Mouse (Mus musculus) stomach, postnatal 0 days (tissue): ENCODE measurements around the gene Il34. TPM values are rescaled to one million over a fixed set of nuclear protein-coding genes. Genes with fewer than 3 reads are reported as not detected.

Source experiments
- ATAC-seq: fragments of 200-750 bp; cut with Nextera tagmentation; 2 replicates; pipeline ENCODE4 v1.8.0; 2017; ENCODE audit not compliant: low FRiP score, low TSS enrichment
- DNase-seq: peaks from one replicate; pipeline ENCODE4 v3.0.0-alpha.2; 2016; ENCODE audit warnings: low spot score
- H3K27ac ChIP-seq: fragments of 300-500 bp; sonication (generic); replicated peaks from 2 replicates; pipeline ENCODE4 v1.5.1; 2014; ENCODE audit warnings: mild to moderate bottlenecking, control low read depth
- H3K27me3 ChIP-seq: fragments of 300-500 bp; sonication (generic); 2 replicates; pipeline ENCODE4 v1.6.1; 2014; ENCODE audit warnings: low read length; ENCODE audit not compliant: control insufficient read depth, insufficient read depth
- H3K36me3 ChIP-seq: fragments of 300-500 bp; sonication (generic); 2 replicates; pipeline ENCODE4 v1.6.1; 2014; ENCODE audit warnings: low read length, mixed read lengths; ENCODE audit not compliant: control insufficient read depth, insufficient read depth
- H3K4me1 ChIP-seq: fragments of 300-500 bp; sonication (generic); replicated peaks from 2 replicates; pipeline ENCODE4 v1.6.1; 2014; ENCODE audit warnings: antibody characterized with exemption; ENCODE audit not compliant: control insufficient read depth, insufficient read depth
- H3K4me2 ChIP-seq: fragments of 300-500 bp; sonication (generic); replicated peaks from 2 replicates; pipeline ENCODE4 v1.6.1; 2014; ENCODE audit warnings: low read depth, mild to moderate bottlenecking, control low read depth, moderate library complexity
- H3K4me3 ChIP-seq: fragments of 300-500 bp; sonication (generic); 2 replicates; pipeline ENCODE4 v1.5.1; 2014; ENCODE audit warnings: low read depth, low read length, control low read depth
- H3K9ac ChIP-seq: fragments of 300-500 bp; sonication (generic); 2 replicates; pipeline ENCODE4 v1.6.1; 2014; ENCODE audit warnings: mild to moderate bottlenecking, low read length, control low read depth, mixed read lengths
- H3K9me3 ChIP-seq: fragments of 300-500 bp; sonication (generic); 2 replicates; pipeline ENCODE4 v1.6.1; 2016; ENCODE audit warnings: low read length; ENCODE audit not compliant: control insufficient read depth
- CTCF ChIP-seq: IDR thresholded peaks from 2 replicates; pipeline ENCODE4 v1.5.1; 2016; ENCODE audit warnings: antibody characterized with exemption, low read depth, mild to moderate bottlenecking, moderate library complexity
- EP300 ChIP-seq: optimal IDR thresholded peaks from 2 replicates; pipeline ENCODE3; 2016; ENCODE audit warnings: antibody characterized with exemption
- WGBS: fragments of 180-500 bp; shearing (Covaris S2); extraction: QIAGEN DNeasy Blood & Tissue Kit; methylation state at CpG from one replicate; pipeline ENCODE4 v1.1.7; 2014; 5-methylcytosine and 5-hydroxymethylcytosine counted together
- polyA plus RNA-seq: library from polyadenylated mRNA; unstranded; fragments of >200 nt; fragmentation: Nextera tagmentation; extraction: Ambion mirVana; gene quantifications from 2 replicates; pipeline ENCODE4 v1.2.1, GENCODE M21; 2015

The Il34 gene
- polyA plus RNA-seq, 1 experiment from 2014 or later: 6.4 TPM

- Histone ChIP-seq H3K4me2 (no peak overlapping the region), H3K36me3 (no peaks in the 10 kb centered on the region), H3K9ac (0 out of 2 replicates have a peak overlapping the region, but pooled peaks have one; percentile 2), H3K9me3 (no peaks in the 10 kb centered on the region), H3K27me3 (no peaks in the 10 kb centered on the region), H3K4me3 (no peak overlapping the region), H3K27ac (peak overlapping the region; percentile 94), H3K4me1 (peaks cover 6% of the 10 kb centered on the region)
- WGBS: 38% methylated on average over 11 of the region's 12 CpGs
- TF ChIP-seq EP300: no peak
- TF ChIP-seq CTCF: no peak
- ATAC-seq (peak; percentile 10; the same call in 1 of the 2 replicates), DNase-seq (peak; percentile 42)
Measured at GRCm38 (mm10) chr8:110718969-110719670, 86.6 kb downstream of the Il34 start.

GRCm38 (mm10) chr8:110718209-110718968 lies 87.3 kb downstream of the Il34 start:
- WGBS: 77% methylated on average over 8 of the region's 8 CpGs
- Histone ChIP-seq H3K27ac (peak overlapping the region; percentile 94), H3K36me3 (no peaks in the 10 kb centered on the region), H3K4me3 (no peak overlapping the region), H3K4me1 (peaks cover 6% of the 10 kb centered on the region), H3K9me3 (no peaks in the 10 kb centered on the region), H3K27me3 (no peaks in the 10 kb centered on the region), H3K4me2 (no peak overlapping the region), H3K9ac (no peak overlapping the region)
- TF ChIP-seq EP300 (no peak), CTCF (no peak)
- ATAC-seq (no peak), DNase-seq (no peak)

- Histone ChIP-seq H3K4me1 (peaks cover 6% of the 10 kb centered on the region), H3K36me3 (no peaks in the 10 kb centered on the region)
Measured at GRCm38 (mm10) chr8:110717131-110717530, 88.6 kb downstream of the Il34 start.

GRCm38 (mm10) chr8:110716075-110716474 lies 89.6 kb downstream of the Il34 start:
- H3K27me3 ChIP-seq: no peaks in the 10 kb centered on the region
- DNase-seq: peak; percentile 33
- peak; percentile 64 for ATAC-seq
- TF ChIP-seq EP300: no peak
- no peak for TF ChIP-seq CTCF
- 0 out of 2 replicates have a peak, but pooled peaks cover 2% of the 10 kb centered on the region for H3K36me3 ChIP-seq
- no peak overlapping the region for H3K4me3 ChIP-seq
- H3K4me1 ChIP-seq: peaks cover 6% of the 10 kb centered on the region
- H3K9me3 ChIP-seq: no peaks in the 10 kb centered on the region
- no peak overlapping the region for H3K4me2 ChIP-seq
- H3K9ac ChIP-seq: peak overlapping the region; percentile 31; the same call in 1 of the 2 replicates
- 38% methylated on average over 4 of the region's 4 CpGs for WGBS
- H3K27ac ChIP-seq: peak overlapping the region; percentile 93

More at GRCm38 (mm10) chr8:110717131-110717530, 88.6 kb downstream of the Il34 start:
- Histone ChIP-seq H3K9ac (no peak overlapping the region; the same call in 1 of the 2 replicates), H3K27ac (peak overlapping the region; percentile 93), H3K4me3 (no peak overlapping the region), H3K9me3 (no peaks in the 10 kb centered on the region), H3K4me2 (no peak overlapping the region), H3K27me3 (no peaks in the 10 kb centered on the region)
- TF ChIP-seq CTCF (no peak), EP300 (no peak)
- 32% methylated on average over 7 of the region's 7 CpGs for WGBS
- no peak for ATAC-seq
- no peak for DNase-seq

GRCm38 (mm10) chr8:110714827-110715519 lies 90.8 kb downstream of the Il34 start:
- H3K27me3 ChIP-seq: no peaks in the 10 kb centered on the region
- H3K27ac ChIP-seq: peak overlapping the region; percentile 93
- DNase-seq: no peak
- H3K4me3 ChIP-seq: no peak overlapping the region
- no peak overlapping the region for H3K4me2 ChIP-seq
- 0 out of 2 replicates have a peak, but pooled peaks cover 2% of the 10 kb centered on the region for H3K36me3 ChIP-seq
- H3K9ac ChIP-seq: peak overlapping the region; percentile 23
- TF ChIP-seq EP300: no peak
- no peak for TF ChIP-seq CTCF
- no peak for ATAC-seq
- H3K9me3 ChIP-seq: no peaks in the 10 kb centered on the region
- peaks cover 6% of the 10 kb centered on the region for H3K4me1 ChIP-seq
- 66% methylated on average over 15 of the region's 15 CpGs for WGBS
